Mouse (Mus musculus) layer of hippocampus, adult 9-11 months (tissue): Measurements from ENCODE around the gene Thbd.
A peak's percentile ranks its signal among the peaks of the same experiment; 100 is the strongest.

Experiments used
- DNase-seq: peaks from one replicate; pipeline ENCODE4 v3.0.0; 2022

The Thbd gene

DNA sequence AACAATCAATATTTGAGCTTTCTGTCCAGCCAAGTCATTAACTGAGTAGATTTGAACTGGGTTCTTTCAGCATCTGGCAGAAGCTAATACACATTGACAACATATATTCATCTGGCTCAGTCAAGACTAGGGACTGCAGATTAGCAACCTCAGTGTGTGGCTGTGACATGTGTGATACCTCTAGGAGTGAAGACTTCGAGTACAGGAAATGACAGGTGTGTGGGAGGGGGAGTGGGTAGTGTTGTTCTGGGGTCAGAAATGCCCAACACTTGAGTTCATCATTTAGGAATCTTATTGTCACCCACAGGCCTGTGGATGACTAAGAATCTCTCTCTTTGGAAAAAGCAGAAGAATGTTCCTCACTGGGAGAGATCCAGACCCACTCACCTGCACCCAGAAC lies 13.1 kb upstream of the Thbd start:
- DNase-seq: no peak

DNA sequence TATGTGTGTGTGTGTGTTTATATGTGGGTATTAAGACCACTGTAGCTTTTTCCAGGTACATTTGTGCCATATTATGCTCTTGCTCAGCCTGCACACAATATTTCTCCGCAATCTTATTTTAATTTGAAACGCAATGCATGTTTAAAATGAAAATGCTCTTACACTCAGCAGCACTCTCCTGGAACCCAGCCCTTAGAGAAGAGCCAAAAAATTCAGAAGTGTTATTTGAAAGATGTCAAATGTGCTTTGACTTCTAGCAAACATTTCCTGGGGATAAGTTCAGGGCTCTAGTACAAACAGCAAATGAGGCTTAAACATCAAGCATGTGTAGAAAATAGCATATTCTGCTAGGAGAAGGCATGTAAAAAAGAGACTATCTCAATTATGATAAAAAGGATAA lies 11.8 kb upstream of the Thbd start:
- DNase-seq: no peak

DNA sequence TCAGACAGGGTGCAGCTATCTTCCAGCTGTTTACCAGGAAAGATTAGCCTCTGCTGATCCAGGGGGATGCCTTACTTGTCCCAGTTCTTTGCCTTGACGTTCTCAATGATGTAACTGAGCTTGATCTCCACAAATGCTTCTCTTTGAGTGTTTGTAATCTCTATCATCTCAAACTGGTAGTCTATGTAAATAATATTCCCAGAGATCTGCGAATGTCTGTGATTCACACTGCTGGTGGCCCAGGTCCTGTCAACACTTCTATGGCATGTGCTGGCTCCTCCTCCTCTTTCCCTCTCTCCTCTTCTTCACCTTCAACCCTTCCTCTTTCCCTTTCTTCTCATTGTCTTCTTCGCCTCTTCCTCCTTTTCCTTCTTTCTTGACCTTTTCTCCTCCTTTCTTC lies 11.2 kb upstream of the Thbd start:
- no peak for DNase-seq

DNA sequence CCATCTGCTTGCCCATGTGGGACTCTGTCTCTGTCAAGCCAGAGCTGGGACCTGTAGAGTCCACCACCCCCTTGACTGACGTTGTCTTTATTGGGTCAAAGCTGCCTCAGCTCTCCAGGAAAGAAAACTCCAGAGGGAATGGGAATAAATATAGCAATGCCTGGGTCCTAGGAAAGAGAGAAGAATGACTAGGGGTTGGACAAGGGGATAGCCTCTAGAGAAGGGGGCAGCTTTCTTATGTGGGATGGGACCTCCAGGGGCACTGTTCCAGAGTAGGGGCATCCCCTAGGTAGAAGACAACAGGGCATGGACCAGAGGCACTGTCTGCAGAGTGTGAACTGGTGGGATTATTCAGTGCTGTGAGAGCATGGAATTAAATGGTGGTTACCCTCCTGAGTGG lies 1.8 kb upstream of the Thbd start:
- no peak for DNase-seq

DNA sequence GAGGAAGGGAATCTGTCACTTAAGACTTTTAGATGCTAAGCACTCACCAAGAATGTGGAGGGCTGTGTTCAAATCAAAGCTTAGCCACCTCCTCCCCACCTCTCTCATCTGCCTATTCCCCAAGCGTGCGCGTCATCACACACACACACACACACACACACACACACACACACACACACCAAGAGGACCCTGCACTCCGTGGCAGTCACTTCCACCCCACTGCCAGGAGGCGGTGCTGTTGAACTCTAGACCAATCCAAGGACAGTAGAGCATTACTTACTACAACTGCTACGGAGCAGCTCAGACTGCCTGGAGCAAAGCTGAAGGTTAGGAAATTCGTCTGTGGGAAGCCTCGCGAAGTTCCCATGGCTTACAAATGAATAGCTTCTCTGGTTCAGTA lies 1.2 kb upstream of the Thbd start:
- DNase-seq: peak; percentile 82

DNA sequence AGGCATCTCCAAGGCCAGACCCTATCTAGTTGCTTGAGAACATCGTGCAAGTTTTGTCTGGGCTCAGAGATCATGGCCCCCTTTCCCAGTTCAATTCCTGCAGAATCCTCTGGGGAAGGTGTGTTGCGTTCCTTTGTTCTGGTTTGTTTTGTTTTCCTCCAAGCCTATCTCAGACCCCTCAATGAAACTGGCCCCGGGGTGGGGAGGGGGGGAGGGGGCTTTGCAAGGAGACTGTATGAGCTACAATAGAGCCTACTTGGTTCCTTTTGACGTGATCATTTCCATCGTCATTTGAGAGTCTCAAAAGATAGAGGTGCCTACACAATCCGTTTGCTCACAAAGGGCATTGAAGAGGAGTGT lies 753 bp upstream of the Thbd start:
- DNase-seq: no peak

DNA sequence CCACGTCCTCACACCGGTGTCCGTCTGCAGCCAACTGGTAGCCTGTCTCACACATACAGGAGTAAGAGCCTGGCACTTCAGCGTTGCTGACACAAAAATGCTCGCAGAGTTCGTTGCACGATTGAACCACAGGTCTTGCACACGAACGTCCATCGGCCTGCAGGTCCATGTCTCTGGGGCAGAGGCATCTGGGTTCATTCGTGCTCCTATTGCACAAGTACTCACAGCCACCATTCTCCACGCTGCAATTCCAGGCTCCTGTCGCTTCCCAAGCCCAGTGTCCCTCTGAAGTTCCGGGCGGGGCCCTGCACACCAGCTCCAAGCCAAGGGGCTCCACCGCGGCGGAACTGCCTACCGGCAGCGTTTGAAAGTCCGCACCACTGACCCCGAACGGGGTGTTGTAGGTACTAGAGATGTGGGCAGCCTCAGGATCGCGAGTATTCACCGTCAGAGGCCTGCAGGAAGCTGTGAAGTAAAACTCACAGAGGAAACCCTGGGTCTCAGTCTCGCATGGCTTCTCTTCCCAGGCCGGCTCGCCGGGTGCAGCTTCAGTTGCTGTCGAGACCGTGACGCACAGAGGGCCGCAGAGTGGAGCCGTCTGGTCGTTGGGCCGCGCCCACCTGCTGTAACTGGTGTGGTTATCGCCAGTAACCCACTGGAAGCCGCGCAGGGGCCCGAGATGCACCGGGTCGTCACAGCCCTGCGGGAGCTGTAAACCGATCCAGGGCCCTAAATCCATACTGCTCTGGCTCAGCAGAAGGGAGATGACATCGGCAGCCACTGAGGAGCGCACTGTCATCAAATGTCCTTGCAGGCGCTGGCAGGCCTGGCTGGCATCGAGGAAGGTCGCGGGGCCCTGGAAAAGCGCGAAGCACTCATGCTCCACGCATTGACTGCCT lies 768 bp downstream of the Thbd start:
- DNase-seq: no peak

DNA sequence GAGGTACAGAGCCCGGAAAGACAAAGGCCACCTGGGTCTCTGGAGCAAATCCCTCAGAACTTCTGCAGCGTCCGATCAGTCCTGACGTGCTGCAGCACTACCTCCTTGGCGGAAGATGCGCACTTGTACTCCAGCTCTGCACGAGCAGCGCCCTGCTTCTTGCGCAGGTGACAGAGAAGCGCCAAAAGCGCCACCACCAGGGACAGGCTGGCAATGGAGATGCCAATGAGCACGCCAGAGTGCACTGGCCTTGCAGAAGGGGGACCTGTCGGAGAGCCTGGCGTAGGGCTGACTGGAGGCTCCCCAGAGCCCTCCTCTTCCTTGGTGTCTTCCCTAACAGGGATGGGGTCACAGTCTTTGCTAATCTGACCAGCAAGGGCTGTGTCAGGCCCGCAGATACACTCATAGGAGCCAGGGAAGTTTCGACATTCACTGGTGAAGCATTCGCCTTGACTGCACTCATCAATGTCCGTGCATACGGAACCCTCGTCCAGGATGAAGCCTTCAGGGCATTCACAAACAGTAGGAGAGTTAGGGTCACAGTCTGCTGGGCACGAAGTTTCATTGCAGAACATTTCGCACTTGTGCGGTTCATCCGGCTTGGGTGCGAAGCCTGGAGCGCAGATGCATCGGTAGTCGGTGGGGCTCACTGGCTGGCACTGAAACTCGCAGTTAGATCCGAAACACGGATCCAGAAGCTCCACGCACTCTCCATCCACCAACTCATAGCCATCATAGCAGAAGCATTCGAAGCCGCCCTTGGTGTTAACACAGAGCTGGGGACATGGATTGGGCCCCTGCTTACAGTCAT lies 1.6 kb downstream of the Thbd start:
- no peak for DNase-seq

DNA sequence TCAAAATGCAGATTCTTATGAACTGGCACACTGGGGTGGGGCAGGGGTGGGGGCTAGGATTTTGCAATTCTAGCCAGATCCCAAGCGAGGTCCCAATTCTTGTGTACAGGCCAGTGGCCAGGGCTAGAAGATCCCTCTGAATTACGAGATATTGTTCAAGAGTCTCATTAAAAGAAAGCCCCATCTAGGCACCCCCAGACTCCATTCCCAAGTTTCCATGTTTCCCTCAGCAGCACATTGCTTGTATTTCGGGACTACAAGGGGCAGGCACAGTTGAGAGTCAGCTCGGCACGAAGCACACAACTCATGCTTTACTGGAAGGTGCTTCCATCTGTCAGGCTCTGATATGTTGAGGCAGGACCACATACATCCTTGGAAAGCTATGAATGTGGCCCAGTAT lies 3.1 kb downstream of the Thbd start:
- DNase-seq: no peak

DNA sequence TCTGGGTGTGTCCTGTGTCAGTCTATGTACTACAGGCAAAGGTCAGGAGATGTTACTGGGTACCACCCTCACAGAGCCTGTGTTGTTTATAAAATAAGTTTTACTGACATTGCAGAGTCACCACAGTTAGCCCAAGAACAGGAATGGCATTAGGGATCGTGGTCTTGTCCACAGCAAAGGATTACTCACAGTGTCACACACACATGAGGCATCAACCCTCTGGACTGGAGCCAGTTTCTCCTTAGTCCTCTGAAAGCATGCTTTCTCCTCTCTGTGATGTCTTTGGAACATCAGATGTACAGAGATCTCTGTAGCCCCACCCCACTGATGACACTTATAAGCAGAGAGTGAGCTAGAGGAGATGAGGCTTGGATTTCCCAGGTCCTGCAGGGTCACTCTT lies 5.8 kb downstream of the Thbd start:
- no peak for DNase-seq

DNA sequence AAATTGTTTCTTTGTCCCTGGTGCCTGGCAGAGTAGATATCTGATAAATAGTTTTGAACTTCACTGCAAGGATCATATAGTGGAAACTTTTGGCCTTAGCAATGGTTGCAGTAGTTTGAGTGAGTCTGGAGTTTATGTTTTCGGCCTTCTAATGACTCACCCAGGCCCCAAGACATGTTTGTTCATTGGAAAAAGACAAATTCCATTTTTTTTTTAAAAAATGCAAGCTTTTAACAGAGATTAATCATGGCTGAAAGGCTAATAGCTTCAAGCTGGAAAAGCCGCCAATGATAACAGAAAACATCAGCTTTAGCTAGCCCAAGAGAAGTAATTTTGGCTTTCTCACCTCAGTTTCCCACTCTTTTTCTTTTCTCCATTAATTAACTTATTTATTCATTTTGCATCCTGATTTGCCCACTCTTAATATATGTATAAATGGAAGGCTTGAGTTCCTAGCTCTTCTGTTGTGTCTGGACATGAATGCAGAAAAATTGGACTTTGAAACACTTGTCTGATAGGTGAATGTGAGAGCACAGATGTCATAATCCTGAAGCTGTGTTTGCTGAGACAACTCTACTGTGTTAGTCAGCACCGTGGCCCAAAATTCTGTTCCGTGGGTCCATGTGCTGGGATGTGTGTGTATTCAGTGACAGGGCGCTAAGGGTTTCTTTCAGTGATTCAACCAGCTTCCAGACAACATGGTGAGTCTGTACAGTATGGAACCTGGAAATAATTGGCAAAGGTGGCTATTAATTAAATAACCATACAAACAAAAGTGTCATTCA lies 8.9 kb downstream of the Thbd start:
- no peak for DNase-seq

DNA sequence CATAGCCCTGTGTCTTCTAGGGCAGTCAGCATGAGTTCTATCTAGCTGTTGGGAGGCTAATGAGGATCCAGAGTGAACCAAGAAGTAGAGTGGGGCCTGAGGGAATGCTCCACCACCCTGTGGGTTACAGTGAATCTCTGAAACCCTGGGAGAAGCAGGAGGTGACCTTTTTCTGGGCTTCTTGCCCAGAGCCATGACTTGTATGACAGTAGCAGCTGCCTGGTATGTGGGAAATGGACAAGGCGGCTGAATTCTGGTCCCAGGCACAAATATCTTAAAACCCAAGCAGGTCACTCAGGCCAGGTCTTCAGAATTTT lies 10.2 kb downstream of the Thbd start:
- DNase-seq: no peak

DNA sequence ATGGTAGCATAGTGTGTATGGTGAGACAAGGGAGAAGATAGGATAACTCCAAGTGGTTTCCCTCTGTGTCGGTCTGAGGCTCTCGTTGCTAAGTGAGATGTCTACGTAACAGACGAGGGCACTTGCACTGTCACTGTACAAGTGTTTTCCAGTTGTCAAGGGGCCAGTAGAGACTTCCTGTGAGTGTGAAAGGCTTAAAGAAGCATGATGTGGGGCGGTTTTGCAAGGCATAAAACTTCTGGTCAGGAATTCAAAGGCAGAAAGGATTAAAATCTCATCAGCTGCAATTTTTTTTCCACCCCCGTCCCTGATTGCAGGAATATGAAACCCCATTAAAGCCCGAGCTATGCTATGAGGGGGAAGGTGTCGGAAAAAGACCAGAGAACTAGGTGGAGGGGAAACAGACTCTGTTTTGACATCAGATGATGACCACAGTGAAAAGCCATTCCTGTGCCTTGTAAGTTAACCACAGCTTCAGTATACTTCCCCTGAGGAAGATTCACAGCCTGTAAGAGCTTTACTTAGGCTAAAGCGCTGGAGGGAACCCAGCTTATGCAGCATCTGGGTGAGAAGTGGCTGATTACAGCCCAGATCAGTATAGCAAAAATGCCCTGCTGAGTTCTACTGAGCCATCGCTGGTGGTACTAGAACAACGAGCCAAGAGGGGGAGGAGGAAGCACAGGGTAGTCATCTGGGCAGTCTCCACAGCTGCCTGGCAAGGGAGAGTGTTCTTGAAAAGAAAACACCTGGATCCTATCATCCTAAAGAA lies 10.8 kb downstream of the Thbd start:
- no peak for DNase-seq

DNA sequence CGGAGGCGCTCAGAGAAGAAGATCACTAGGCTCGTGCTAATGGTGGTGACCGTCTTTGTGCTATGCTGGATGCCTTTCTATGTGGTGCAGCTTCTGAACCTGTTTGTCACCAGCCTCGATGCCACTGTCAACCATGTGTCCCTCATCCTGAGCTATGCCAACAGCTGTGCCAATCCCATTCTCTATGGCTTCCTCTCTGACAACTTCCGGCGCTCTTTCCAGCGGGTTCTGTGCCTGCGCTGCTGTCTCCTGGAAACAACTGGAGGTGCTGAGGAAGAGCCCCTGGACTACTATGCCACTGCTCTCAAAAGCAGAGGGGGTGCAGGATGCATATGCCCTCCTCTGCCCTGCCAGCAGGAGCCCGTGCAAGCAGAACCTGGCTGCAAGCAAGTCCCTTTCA lies 11.8 kb downstream of the Thbd start:
- no peak for DNase-seq

DNA sequence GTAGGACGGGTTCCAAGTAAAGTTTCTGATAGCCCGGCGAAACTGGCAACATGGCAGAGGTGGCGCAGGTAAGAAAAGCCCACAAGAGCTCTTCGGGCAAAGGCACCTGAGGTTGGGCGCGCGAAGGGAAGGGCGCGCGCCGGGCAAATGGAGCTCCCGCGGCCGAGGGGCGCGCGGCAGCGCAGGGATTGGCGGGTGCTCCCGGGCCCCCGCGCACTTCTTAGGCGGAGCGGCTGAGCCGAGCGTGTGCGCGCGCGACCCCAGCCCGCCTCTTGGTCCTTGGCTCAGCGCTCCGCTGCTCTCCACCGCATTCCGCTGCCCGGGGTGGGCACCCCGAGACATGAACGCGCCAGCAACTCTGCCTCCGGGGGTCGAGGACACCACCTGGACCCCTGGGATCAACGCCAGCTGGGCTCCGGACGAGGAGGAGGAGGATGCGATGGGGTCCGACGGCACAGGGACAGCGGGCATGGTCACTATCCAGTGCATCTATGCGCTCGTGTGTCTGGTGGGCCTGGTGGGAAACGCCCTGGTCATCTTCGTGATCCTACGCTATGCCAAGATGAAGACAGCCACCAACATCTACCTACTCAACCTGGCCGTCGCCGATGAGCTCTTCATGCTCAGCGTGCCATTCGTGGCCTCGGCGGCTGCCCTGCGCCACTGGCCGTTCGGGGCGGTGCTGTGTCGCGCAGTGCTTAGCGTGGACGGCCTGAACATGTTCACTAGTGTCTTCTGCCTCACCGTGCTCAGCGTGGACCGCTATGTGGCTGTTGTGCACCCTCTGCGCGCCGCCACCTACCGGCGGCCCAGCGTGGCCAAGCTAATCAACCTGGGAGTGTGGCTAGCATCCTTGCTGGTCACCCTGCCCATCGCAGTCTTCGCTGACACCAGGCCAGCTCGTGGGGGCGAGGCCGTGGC lies 12.6 kb downstream of the Thbd start, which contains the start of gene Sstr4:
TSS of gene Sstr4 (plus strand) at position 214 of the 921 bp plus-strand sequence.
- peak; percentile 59 for DNase-seq

DNA sequence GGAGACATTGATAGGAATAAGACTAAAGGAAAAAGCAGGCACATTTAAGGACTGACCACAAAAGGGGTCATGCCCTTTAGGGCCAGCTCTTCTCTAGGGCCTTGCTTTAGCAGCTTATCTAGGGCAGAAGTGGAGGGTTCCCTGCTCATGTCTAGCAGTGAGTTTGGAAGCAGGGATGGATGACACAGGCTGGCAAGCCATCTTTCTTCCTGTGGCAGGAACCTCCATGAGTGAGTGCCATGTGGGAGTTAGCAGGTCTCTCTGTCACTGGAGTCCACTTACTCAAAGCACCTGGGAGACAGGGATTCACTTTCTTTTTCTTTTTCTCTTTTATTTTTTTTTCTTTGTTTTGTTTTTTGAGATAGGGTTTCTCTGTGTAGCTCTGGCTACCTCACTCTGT lies 14.1 kb downstream of the Thbd start:
- DNase-seq: no peak

DNA sequence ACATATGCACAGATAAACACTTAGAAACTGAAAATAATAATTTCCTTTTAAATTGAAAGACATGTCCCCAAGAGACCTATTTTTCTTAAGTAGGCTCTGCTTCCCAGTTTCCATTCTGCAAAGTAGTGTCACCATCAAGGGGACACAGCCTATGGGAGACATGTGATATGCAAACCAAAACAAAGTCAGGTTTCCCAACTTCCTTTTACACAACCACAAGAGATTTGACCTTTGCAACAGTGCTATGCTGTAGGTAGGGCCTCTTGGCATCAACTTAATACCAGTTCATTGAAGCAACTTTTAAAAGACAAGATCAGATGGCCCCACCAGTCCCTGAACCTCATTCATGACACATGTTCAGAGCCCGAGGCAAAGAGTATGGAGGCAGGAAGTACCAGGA lies 14.8 kb downstream of the Thbd start:
- DNase-seq: no peak

DNA sequence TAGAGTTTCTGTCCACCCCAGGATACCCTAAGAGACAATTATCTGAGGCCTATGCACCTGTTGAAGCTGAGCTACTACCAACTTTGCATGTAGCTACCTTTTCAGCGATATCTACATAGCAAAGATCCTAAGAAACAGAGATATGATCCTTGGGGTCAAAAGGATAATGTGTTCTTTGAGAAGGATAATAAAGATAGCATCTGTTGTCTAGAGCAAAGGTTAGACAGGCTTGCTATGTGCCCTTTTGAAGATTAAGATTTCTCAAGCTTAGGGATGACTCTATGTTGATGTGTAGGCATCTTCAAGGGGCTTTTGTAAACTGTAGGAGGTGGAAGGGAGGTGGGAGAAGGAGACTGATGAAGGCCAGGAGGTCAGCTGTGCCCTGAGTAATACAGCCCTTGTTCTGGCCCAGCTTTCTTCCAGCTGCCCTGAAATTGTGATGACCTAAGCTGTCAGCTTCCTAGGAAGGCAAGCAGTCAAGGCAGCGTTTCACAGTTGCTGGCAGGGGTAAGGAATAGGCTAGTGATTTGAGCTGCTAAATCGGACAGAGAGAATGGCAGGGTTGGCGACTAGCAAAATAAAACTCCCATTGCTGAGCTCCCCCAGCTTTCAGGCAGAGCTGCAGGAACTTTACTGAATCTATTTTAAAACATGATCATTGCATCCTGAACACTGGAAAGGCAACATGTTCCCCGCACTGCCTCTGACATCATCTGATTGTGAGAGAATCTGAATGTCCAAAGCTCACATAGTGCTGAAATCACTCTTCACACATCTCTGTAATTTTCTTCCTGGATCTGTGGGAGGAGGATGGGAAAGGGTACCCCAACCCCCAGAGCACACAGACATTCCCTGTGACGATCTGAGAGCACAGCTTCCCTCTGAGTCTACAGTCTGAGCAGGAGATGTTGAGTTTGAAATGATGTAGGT lies 20.1 kb downstream of the Thbd start:
- DNase-seq: no peak

DNA sequence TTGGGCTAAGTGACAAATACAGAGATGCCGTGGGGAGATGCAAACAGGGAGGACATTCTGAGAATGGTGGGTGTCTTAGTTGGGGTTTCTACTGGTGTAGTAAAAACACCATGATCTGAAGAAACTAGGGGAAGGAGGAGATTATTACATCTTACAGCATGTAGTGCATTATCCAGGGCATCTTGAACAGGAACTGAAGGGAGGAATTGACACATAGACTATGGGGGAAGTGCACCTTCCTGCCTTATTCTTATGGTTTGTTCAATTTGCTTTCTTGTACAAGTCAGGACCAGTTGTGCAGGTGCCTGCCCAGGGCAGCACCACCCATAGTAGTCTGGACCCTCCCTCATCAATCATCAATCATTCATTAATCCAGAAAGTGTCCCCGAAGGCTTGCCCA lies 21.1 kb downstream of the Thbd start:
- no peak for DNase-seq

DNA sequence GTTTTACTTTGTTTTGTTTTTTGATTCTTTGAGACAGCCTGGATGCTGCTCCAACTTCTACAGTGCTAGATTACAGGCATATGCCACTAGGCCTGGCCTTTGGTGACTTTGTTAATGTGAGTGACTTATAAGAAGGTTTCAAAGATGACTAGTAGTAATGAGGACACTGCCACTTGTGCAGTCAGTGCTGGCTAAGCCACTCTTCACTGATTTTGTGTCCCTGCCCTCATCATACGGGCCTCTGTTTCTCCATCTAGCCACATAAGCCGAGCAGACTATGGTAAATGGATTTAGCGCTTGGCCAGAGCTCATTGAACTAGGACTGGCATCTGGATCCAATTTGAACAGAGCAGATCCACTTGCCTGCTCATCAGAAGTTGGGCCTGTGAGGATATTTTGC lies 21.5 kb downstream of the Thbd start:
- no peak for DNase-seq

DNA sequence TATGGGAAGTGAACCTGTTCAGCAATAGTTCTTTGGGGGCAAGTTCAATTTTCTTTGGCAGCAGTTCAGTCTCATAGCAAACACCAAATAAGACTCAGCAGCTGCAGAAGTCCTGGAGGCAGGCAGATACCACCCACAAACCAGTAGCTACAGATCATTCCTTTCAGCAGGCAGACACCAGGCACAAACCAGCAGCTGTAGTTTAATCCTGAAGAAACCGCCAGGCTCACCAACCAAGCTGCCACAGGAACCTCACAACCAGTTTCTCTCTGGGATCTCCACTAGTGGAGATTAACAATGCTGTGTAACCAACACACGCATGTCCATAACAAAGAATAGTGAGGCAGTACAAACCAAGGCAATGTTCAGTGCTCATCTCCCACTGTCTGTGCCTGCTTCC lies 26.9 kb downstream of the Thbd start:
- DNase-seq: no peak
